Mouse (Mus musculus): ENCODE results near the gene Rhobtb1.

The Rhobtb1 gene

GRCm38 (mm10) chr10:69210659-69211058 is 59.4 kb downstream of the Rhobtb1 start:
- no peak for DNase-seq (ENCODE audit: low read depth, low spot score)

GRCm38 (mm10) chr10:69211560-69211959 is 60.3 kb downstream of the Rhobtb1 start:
- peak; percentile 13 for DNase-seq (ENCODE audit: low read depth, low spot score)

- peak; percentile 34 for DNase-seq (ENCODE audit: low read depth, low spot score)
Measured at GRCm38 (mm10) chr10:69211976-69212375, 60.7 kb downstream of the Rhobtb1 start.

- DNase-seq (ENCODE audit: low read depth, low spot score): peak; percentile 81
Measured at GRCm38 (mm10) chr10:69212542-69213440, 61.6 kb downstream of the Rhobtb1 start, which contains the start of gene A930033H14Rik. Gene A930033H14Rik (minus strand): TSS chr10:69213098.

DNA sequence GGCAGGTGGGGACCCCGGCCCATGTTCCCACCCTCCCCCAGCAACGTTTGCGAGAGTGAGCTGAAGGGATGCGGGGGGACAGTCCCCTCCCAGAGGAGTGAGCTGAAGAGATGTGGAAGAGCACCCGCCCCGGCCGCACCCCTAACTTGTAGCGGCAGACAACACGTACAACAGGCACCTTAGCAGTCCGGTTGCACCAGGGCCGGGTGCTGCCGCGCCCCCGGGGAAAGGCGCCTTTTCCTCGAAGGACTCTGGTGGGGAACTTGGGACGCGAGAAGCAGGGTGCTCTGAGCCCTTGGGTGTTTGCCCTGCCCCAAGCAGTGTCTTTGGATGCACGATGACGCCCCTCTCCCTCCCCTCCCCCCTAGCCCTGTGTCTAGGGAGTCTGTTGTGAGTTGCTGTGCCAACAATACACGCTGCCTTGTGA is 62.2 kb downstream of the Rhobtb1 start:
- peak; percentile 46 for DNase-seq (ENCODE audit: low read depth, low spot score)

- peak; percentile 2 for DNase-seq (ENCODE audit: low read depth, low spot score)
Measured at GRCm38 (mm10) chr10:69213986-69214385, 62.8 kb downstream of the Rhobtb1 start.

DNA sequence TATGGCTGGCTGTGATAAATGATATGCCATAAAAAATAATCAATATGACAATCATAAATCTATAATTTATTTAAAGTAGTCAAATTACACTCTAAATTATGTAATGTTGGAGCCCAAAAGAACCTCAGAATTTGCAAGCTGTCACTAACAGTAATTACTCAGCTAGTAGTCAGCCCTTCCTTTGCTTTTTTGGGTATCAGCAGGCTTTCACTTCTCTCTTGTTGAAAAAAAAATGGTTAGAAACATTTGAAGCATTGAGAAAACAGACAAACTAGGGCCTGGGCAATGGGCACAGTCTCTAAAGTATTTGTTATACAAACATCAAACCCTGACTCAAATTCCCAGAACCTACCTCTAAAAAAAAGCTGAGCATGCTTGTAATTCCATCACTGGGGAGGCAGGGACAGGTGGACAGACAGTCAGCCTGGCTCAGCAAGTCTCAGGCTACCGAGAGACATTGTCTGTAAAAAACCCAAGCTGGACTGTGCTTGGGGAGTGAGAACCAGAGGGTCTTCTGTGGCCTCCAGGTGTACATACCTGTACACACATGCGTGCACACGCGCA is 66.0 kb downstream of the Rhobtb1 start:
- no peak for DNase-seq (ENCODE audit: low read depth, low spot score)

DNA sequence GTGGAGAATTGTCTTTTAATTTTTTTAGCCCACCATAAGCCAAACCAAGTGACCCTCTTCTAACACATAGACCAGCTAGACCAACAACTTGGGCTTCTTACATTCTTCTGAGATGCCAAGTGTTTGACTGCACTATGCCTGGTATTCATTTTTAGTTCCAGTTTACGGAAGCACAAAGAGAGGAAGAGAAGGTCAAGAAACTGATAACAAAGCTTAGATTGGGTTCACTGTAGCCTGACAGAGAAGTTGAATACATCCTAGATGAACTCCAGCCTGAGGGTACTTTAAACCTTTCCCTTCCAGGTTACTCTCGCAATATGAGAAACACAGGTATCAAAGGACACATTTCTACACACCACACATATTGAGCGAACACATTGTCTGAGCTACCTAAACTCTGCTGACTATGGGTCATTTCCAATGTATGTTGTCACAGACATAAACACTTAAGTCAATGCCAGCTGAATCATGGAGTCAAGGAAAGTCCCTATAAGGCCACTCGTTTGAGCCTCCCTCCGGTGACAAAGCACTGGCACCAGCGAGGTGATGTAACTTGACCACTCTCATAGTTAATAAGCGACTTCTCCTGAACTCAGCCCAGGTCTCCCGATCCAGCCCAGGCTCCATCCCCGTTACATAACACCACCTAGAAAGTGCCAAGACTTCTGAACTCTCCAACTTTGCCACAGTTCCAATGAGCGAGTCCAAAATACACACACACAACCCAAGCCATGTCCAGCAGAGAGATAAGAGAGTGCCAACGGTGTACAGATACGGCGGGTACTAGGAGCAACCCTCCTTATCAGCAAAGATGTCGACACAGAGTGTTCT is 67.4 kb downstream of the Rhobtb1 start:
- DNase-seq (ENCODE audit: low read depth, low spot score): no peak

DNA sequence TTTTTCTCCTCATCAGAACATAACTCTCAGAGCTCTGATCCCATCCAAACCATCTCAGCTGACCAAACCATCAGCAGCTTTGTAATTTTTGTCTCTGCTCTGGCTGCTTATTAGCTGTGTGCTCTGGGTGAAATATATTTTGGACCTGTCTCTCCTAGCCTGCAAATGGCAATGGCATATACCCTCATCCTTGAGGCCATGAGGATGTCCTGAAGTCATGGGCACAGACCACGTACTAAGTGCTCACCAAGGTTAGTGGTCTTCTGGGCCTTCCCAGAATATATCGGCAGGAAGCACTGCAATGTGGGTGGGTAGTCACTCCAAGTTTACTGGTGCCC is 68.0 kb downstream of the Rhobtb1 start:
- DNase-seq (ENCODE audit: low read depth, low spot score): no peak

GRCm38 (mm10) chr10:69220296-69220695 is 69.1 kb downstream of the Rhobtb1 start:
- DNase-seq (ENCODE audit: low read depth, low spot score): no peak

- no peak for DNase-seq (ENCODE audit: low read depth, low spot score)
Measured at GRCm38 (mm10) chr10:69221148-69221547, 69.9 kb downstream of the Rhobtb1 start.

GRCm38 (mm10) chr10:69221955-69222354 is 70.7 kb downstream of the Rhobtb1 start:
- DNase-seq (ENCODE audit: low read depth, low spot score): peak; percentile 6

DNA sequence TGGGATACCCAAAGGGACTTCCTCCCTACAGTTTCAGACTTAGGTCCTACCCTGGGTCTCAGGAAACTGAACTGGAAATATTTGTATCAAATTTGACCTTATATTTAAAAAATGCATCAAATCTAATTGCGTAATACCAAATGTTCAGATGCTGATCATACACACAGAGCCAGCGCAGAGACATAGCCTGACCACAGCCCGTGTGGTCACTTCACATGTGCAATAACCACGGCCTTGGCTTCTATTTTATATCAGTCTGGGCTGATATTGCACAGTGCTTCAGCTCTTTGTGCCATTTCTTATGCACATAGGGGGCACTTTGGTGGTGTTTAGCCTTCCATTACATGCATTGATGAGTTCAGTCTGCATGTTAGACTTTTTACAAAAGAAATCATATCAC is 72.0 kb downstream of the Rhobtb1 start:
- DNase-seq (ENCODE audit: low read depth, low spot score): no peak

- DNase-seq (ENCODE audit: low read depth, low spot score): no peak
Measured at GRCm38 (mm10) chr10:69224276-69224675, 73.0 kb downstream of the Rhobtb1 start.

DNA sequence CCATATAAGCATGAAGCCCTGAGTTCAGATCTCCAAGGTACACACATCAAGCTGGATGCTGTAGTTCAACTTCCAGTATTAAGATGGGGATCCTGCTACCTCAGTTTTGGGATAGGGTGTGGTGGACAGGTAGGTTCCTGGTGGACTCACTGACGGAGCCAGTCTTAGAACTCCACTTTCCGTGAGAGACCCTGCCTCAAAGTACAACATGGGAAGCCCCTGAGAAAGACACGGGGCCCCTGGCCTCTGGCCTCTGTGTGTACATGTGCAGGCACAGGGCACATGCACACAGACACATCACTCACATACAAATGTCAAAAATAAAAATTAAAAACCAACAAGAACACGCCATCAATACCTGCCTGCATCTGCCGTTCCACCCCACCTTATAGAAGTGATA is 74.2 kb downstream of the Rhobtb1 start:
- no peak for DNase-seq (ENCODE audit: low read depth, low spot score)

DNA sequence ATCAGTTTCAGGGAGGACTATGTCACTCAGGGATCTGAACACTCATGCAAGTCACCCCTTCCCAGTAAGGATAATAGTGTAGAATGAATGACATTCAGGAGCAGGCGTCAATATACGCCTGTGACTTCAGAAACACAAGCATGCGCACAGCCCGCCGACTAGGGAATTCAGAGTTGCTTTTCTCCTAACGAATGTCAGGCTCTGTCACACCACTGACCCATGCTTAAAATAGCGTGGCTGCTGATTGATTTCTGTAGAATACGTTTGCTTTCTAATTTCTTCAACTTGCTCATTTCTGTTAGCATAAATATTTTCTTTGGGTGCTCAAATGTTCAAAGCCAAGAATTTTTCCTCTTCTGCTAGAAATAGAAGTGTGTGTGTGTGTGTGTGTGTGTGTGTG is 74.7 kb downstream of the Rhobtb1 start:
- DNase-seq (ENCODE audit: low read depth, low spot score): no peak

DNA sequence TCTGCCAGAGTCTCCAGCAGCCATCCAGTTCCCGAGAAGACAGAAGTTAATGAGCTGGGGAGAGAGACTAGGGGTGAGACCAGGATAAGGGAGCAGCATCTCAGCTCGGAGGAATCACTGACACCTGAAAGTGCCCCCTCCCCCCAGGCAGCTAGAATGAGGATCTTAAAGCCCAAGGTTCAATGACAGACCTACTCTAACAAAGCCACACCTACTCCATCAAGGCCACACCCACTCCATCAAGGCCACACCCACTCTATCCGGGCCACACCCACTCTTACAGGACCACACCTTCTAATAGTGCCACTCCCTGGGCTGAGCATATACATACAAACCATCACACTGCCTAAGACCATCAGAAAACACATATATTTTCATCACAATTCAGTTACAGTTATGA is 86.0 kb downstream of the Rhobtb1 start:
- no peak for DNase-seq (ENCODE audit: low read depth, low spot score)

DNA sequence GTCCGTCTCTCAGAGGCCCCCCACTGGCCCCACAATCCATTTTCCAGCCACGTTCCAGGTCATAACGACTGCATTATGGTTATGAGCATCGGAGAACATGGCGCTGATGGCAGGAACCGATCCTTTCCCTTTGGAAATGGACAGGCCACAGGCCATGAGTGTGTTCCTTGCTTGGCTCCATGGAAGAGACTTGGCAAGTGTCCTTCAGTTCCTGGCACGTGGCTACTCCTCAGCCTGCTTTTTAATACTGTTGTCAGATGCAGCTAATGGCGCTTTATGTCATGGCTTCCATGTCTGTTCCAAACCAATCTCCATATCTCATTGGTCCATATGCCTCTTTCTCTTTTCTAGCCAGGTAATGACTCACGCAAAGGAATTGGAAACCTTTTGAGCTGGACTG is 86.5 kb downstream of the Rhobtb1 start:
- no peak for DNase-seq (ENCODE audit: low read depth, low spot score)

DNA sequence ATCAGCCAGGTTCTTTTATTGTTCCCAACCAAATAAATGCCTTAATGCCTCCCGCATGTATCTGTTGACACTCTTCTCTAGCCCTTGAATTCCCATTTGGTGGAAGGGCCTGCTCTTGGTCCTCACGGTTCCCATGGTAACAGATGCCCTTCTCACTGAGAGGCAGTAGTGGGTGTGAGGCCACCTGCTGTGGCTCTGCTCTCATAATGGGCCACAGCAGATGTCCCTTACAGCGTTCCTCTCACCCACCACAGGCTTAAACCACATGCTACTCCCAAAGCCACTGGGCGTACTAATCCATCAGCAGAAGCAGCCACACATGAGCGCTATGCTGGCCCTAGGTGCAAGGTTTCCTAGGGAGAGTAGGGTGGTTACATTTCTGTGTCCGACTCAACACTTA is 87.1 kb downstream of the Rhobtb1 start:
- DNase-seq (ENCODE audit: low read depth, low spot score): no peak

- no peak for DNase-seq (ENCODE audit: low read depth, low spot score)
Measured at GRCm38 (mm10) chr10:69240530-69240929, 89.3 kb downstream of the Rhobtb1 start.

DNA sequence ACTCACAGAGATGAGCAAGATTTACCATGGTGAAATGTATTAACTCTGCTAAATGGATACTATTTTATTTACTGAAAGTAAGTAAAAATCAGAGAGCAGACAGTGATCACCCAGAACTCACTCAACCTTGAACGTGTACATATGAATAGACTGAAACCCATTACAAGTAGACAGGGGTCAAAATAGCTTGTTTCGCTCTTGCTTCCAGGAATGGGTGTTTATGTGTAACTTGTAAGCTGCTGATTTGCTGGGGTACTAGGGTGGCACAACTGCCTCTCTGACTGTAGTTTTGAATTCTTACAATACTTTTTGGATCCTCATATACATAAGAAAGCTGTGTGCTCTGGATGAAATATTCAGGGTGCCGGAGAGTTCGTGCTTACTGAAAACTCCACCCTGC is 93.9 kb downstream of the Rhobtb1 start:
- no peak for DNase-seq (ENCODE audit: low read depth, low spot score)
